Mouse (Mus musculus) bone marrow macrophage, adult 2 months (primary cell): ENCODE measurements around the gene Cmya5. TPM values are rescaled to one million over a fixed set of nuclear protein-coding genes. Genes with fewer than 3 reads are reported as not detected.

Experiments
- H3K27ac ChIP-seq: 2 replicates; pipeline ENCODE4 v1.5.1; 2012; ENCODE audit warnings: low read depth, low read length; ENCODE audit not compliant: insufficient read depth
- H3K4me1 ChIP-seq: 2 replicates; pipeline ENCODE4 v1.6.1; 2012; ENCODE audit warnings: low read length; ENCODE audit not compliant: control insufficient read depth, insufficient read depth
- H3K4me3 ChIP-seq: 2 replicates; pipeline ENCODE4 v1.5.1; 2012; ENCODE audit warnings: mild to moderate bottlenecking, low read length, moderate library complexity; ENCODE audit not compliant: insufficient read depth
- CTCF ChIP-seq: IDR thresholded peaks from 2 replicates; pipeline ENCODE4 v1.5.1; 2012; ENCODE audit warnings: low read depth, mild to moderate bottlenecking, low read length, moderate library complexity
- POLR2A ChIP-seq: IDR thresholded peaks from 2 replicates; pipeline ENCODE4 v1.6.1; 2012; ENCODE audit warnings: mild to moderate bottlenecking, low read depth, low read length, borderline replicate concordance
- polyA plus RNA-seq: library from polyadenylated mRNA; stranded (reverse); fragments of >200 nt; gene quantifications from 2 replicates; pipeline ENCODE4 v1.2.4, GENCODE M21; 2012; ENCODE audit not compliant: missing spikeins, insufficient read depth, insufficient read length

The Cmya5 gene
- polyA plus RNA-seq, 1 experiment: 0.04 TPM

GRCm38 (mm10) chr13:93041021-93041420, 103.5 kb downstream of the Cmya5 start:
- Histone ChIP-seq H3K4me1 (no peaks in the 10 kb centered on the region), H3K4me3 (no peak overlapping the region), H3K27ac (no peak overlapping the region)
- no peak for TF ChIP-seq CTCF
- TF ChIP-seq POLR2A: no peak

GRCm38 (mm10) chr13:93036218-93036617, 108.3 kb downstream of the Cmya5 start:
- no peak overlapping the region for H3K4me3 ChIP-seq
- no peak for TF ChIP-seq POLR2A
- TF ChIP-seq CTCF: no peak
- H3K27ac ChIP-seq: no peak overlapping the region
- no peaks in the 10 kb centered on the region for H3K4me1 ChIP-seq

- Histone ChIP-seq H3K4me1 (no peaks in the 10 kb centered on the region), H3K27ac (no peak overlapping the region), H3K4me3 (no peak overlapping the region)
- TF ChIP-seq POLR2A: no peak
- TF ChIP-seq CTCF: no peak
These were observed 115.2 kb downstream of the Cmya5 start for GRCm38 (mm10) chr13:93029337-93029736.

- H3K4me3 ChIP-seq: no peak overlapping the region
- no peak overlapping the region for H3K27ac ChIP-seq
- no peaks in the 10 kb centered on the region for H3K4me1 ChIP-seq
- TF ChIP-seq CTCF (no peak), POLR2A (no peak)
These were observed 119.7 kb downstream of the Cmya5 start for GRCm38 (mm10) chr13:93024837-93025236.

- Histone ChIP-seq H3K4me3 (no peak overlapping the region), H3K4me1 (no peaks in the 10 kb centered on the region), H3K27ac (no peak overlapping the region)
- TF ChIP-seq CTCF (no peak), POLR2A (no peak)
These were observed 122.4 kb downstream of the Cmya5 start for GRCm38 (mm10) chr13:93022158-93022557.

- no peaks in the 10 kb centered on the region for H3K4me1 ChIP-seq
- H3K27ac ChIP-seq: no peak overlapping the region
- no peak overlapping the region for H3K4me3 ChIP-seq
- TF ChIP-seq CTCF: no peak
- TF ChIP-seq POLR2A: no peak
These were observed 131.6 kb downstream of the Cmya5 start for GRCm38 (mm10) chr13:93012952-93013351.

GRCm38 (mm10) chr13:93011315-93011714, 133.2 kb downstream of the Cmya5 start:
- no peak for TF ChIP-seq CTCF
- no peak for TF ChIP-seq POLR2A
- H3K4me3 ChIP-seq: no peak overlapping the region
- no peak overlapping the region for H3K27ac ChIP-seq
- no peaks in the 10 kb centered on the region for H3K4me1 ChIP-seq

- no peak overlapping the region for H3K27ac ChIP-seq
- no peak overlapping the region for H3K4me3 ChIP-seq
- no peak for TF ChIP-seq POLR2A
- TF ChIP-seq CTCF: no peak
- no peaks in the 10 kb centered on the region for H3K4me1 ChIP-seq
These were observed 134.0 kb downstream of the Cmya5 start for GRCm38 (mm10) chr13:93010524-93010923.

GRCm38 (mm10) chr13:93007078-93007477, 137.4 kb downstream of the Cmya5 start:
- H3K4me3 ChIP-seq: no peak overlapping the region
- no peak overlapping the region for H3K27ac ChIP-seq
- H3K4me1 ChIP-seq: no peaks in the 10 kb centered on the region
- TF ChIP-seq POLR2A: no peak
- TF ChIP-seq CTCF: no peak

- no peak overlapping the region for H3K4me3 ChIP-seq
- no peak overlapping the region for H3K27ac ChIP-seq
- TF ChIP-seq POLR2A (no peak), CTCF (no peak)
- H3K4me1 ChIP-seq: no peaks in the 10 kb centered on the region
These were observed 138.2 kb downstream of the Cmya5 start for GRCm38 (mm10) chr13:93006347-93006746.

- Histone ChIP-seq H3K4me1 (no peaks in the 10 kb centered on the region), H3K4me3 (no peak overlapping the region), H3K27ac (no peak overlapping the region)
- TF ChIP-seq CTCF (no peak), POLR2A (no peak)
These were observed 140.5 kb downstream of the Cmya5 start for GRCm38 (mm10) chr13:93004003-93004402.

- TF ChIP-seq CTCF (no peak), POLR2A (no peak)
- H3K4me3 ChIP-seq: no peak overlapping the region
- H3K4me1 ChIP-seq: no peaks in the 10 kb centered on the region
- no peak overlapping the region for H3K27ac ChIP-seq
These were observed 142.1 kb downstream of the Cmya5 start for GRCm38 (mm10) chr13:93002456-93002855.
